Mouse (Mus musculus): ENCODE measurements at regions not wholly inside any gene's neighbourhood (a gene's known extent, or its start where the extent isn't known, plus 50 kb on each side); places are given as distances from the start of the nearest gene placed in this dataset.
A peak's percentile ranks its signal among the peaks of the same experiment; 100 is the strongest.

GRCm38 (mm10) chr2:53276435-53276834 is 84.9 kb downstream of the Arl6ip6 start:
- no peak for TF ChIP-seq POU5F1 (IDR thresholded peaks at IDR 0.05; ENCODE audit: borderline replicate concordance, low read length)
- no peak for TF ChIP-seq NANOG (IDR thresholded peaks at IDR 0.05; ENCODE audit: borderline replicate concordance, low read length)
- TF ChIP-seq CTCF (conservative IDR thresholded peaks at IDR 0.05; ENCODE audit: low read length), result no peak
- no peaks in the 10 kb centered on the region for H3K36me3 ChIP-seq (ENCODE audit: insufficient read depth, low read length)
- no peaks in the 10 kb centered on the region for H3K9me3 ChIP-seq (ENCODE audit: low read length)
- no peaks in the 10 kb centered on the region for H3K4me1 ChIP-seq (replicated peaks; ENCODE audit: low read depth, low read length)
- no peak overlapping the region for H3K4me3 ChIP-seq (replicated peaks; ENCODE audit: low read length)
- H3K27me3 ChIP-seq (ENCODE audit: insufficient read depth, low read length), result no peaks in the 10 kb centered on the region

- Histone ChIP-seq H3K4me1 (replicated peaks; ENCODE audit: low read depth, low read length) (no peaks in the 10 kb centered on the region), H3K4me3 (replicated peaks; ENCODE audit: low read length) (no peak overlapping the region), H3K36me3 (ENCODE audit: insufficient read depth, low read length) (no peaks in the 10 kb centered on the region), H3K9me3 (ENCODE audit: low read length) (no peaks in the 10 kb centered on the region), H3K27me3 (ENCODE audit: insufficient read depth, low read length) (no peaks in the 10 kb centered on the region)
- TF ChIP-seq CTCF (conservative IDR thresholded peaks at IDR 0.05; ENCODE audit: low read length) (no peak), NANOG (IDR thresholded peaks at IDR 0.05; ENCODE audit: borderline replicate concordance, low read length) (no peak), POU5F1 (IDR thresholded peaks at IDR 0.05; ENCODE audit: borderline replicate concordance, low read length) (no peak)
Measured at GRCm38 (mm10) chr2:53301712-53302423, 110.3 kb downstream of the Arl6ip6 start.

GRCm38 (mm10) chr2:53330680-53331079 is 139.2 kb downstream of the Arl6ip6 start:
- TF ChIP-seq CTCF (conservative IDR thresholded peaks at IDR 0.05; ENCODE audit: low read length) (peak; percentile 24), NANOG (IDR thresholded peaks at IDR 0.05; ENCODE audit: borderline replicate concordance, low read length) (no peak), POU5F1 (IDR thresholded peaks at IDR 0.05; ENCODE audit: borderline replicate concordance, low read length) (no peak)
- no peaks in the 10 kb centered on the region for H3K36me3 ChIP-seq (ENCODE audit: insufficient read depth, low read length)
- H3K9me3 ChIP-seq (ENCODE audit: low read length), result peaks cover 19% of the 10 kb centered on the region
- no peak overlapping the region for H3K4me3 ChIP-seq (replicated peaks; ENCODE audit: low read length)
- no peaks in the 10 kb centered on the region for H3K4me1 ChIP-seq (replicated peaks; ENCODE audit: low read depth, low read length)
- no peaks in the 10 kb centered on the region for H3K27me3 ChIP-seq (ENCODE audit: insufficient read depth, low read length)

DNA sequence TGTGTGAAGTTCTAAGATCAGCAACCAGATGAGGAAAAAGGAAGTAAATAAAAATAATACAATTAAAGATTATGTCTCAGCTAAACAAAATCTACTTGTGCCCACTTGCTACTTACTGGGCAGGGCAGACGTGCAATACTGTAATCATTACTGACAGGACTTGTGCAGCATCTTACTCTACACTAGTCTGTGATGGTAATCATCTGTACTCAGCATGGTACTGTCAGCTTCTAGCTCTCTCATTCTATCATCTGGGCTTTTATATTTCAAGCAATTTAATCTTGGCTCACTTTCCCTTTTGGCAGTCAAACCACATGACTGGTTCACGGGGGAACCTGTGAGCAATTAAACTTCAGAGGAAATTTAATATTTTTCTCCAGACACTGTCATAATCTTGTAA is 167.5 kb downstream of the Arl6ip6 start:
- TF ChIP-seq CTCF (conservative IDR thresholded peaks at IDR 0.05; ENCODE audit: low read length), result no peak
- no peak for TF ChIP-seq NANOG (IDR thresholded peaks at IDR 0.05; ENCODE audit: borderline replicate concordance, low read length)
- TF ChIP-seq POU5F1 (IDR thresholded peaks at IDR 0.05; ENCODE audit: borderline replicate concordance, low read length), result no peak
- no peak overlapping the region for H3K4me3 ChIP-seq (replicated peaks; ENCODE audit: low read length)
- H3K4me1 ChIP-seq (replicated peaks; ENCODE audit: low read depth, low read length), result no peaks in the 10 kb centered on the region
- H3K9me3 ChIP-seq (ENCODE audit: low read length), result no peaks in the 10 kb centered on the region
- no peaks in the 10 kb centered on the region for H3K27me3 ChIP-seq (ENCODE audit: insufficient read depth, low read length)
- H3K36me3 ChIP-seq (ENCODE audit: insufficient read depth, low read length), result no peaks in the 10 kb centered on the region

DNA sequence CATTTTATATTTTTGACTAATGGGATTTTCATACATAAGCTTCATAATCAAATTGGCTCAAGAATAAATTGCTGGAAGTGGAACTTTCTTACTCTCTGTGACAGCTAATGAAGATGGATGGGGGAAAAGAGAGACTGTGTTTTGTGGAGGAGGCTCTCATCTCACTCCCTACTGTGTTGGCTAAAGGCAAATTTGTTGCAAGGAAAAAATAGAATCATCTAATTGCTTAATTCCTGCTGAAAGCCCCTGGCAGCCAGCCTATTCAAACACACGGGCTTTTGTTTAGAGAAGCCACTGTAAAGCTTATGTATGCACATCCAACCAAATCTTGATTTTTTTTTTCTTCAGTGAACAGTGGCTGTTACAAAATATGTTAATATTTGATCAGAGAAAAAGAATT is 190.8 kb downstream of the Arl6ip6 start:
- no peaks in the 10 kb centered on the region for H3K27me3 ChIP-seq (ENCODE audit: insufficient read depth, low read length)

DNA sequence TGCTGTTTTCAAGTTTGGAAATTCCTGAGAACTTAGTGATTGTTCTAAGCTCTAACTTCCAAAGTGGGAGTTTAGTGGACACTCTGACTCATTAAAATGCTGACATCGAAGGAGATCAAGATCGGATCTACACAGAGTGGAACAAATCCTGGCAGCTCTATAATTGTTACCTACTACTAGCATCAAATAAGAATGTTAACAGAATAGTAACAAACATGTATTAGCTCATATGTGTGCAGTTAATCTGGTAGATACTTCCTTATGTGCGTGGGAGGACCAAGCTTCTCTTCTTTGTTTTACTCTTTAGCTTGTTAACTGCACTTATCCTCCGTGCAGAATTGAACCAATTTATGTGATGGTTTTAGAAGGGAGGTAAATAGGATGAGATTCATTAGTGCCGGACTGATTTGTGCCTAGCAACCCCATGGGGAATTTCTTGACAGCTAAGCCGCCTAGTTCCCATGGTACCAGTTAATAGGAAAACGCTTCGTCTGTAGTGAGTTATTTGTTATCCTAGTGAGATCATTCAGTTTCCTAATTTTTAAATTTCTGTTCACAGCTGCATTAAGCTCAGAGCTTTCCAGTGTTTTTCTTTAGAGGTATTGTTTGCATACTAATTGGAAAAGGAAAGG is 193.1 kb downstream of the Arl6ip6 start:
- no peaks in the 10 kb centered on the region for H3K9me3 ChIP-seq (ENCODE audit: low read length)
- TF ChIP-seq CTCF (conservative IDR thresholded peaks at IDR 0.05; ENCODE audit: low read length) (no peak), NANOG (IDR thresholded peaks at IDR 0.05; ENCODE audit: borderline replicate concordance, low read length) (no peak), POU5F1 (IDR thresholded peaks at IDR 0.05; ENCODE audit: borderline replicate concordance, low read length) (no peak)
- no peak overlapping the region for H3K4me3 ChIP-seq (replicated peaks; ENCODE audit: low read length)
- no peaks in the 10 kb centered on the region for H3K4me1 ChIP-seq (replicated peaks; ENCODE audit: low read depth, low read length)
- H3K27me3 ChIP-seq (ENCODE audit: insufficient read depth, low read length), result no peaks in the 10 kb centered on the region
- no peaks in the 10 kb centered on the region for H3K36me3 ChIP-seq (ENCODE audit: insufficient read depth, low read length)

More for the DNA sequence above, 190.8 kb downstream of the Arl6ip6 start:
- no peaks in the 10 kb centered on the region for H3K36me3 ChIP-seq (ENCODE audit: insufficient read depth, low read length)
- H3K4me3 ChIP-seq (replicated peaks; ENCODE audit: low read length), result no peak overlapping the region
- no peaks in the 10 kb centered on the region for H3K4me1 ChIP-seq (replicated peaks; ENCODE audit: low read depth, low read length)
- no peaks in the 10 kb centered on the region for H3K9me3 ChIP-seq (ENCODE audit: low read length)
- no peak for TF ChIP-seq POU5F1 (IDR thresholded peaks at IDR 0.05; ENCODE audit: borderline replicate concordance, low read length)

DNA sequence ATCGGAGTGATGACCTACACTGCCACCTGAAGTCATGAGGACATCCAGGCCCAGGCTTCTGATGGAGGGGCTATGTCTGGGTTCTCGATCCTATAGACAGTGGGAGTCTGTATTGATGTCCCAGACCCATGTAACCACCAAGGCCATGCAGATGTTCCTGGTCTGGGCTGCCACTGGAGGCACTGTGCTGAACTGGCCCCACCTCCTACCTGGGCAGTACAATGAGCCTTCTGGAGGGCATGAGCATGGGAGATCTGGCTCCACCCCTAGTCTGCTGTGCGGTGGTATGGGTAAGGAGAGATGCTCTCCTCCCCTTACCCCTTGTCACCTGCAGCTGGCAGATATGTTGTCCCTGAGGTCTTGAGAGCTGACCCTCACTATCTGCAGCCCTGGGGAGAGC is 197.1 kb downstream of the Arl6ip6 start:
- no peaks in the 10 kb centered on the region for H3K4me1 ChIP-seq (replicated peaks; ENCODE audit: low read depth, low read length)
- no peaks in the 10 kb centered on the region for H3K36me3 ChIP-seq (ENCODE audit: insufficient read depth, low read length)
- H3K4me3 ChIP-seq (replicated peaks; ENCODE audit: low read length), result no peak overlapping the region
- no peaks in the 10 kb centered on the region for H3K27me3 ChIP-seq (ENCODE audit: insufficient read depth, low read length)
- no peaks in the 10 kb centered on the region for H3K9me3 ChIP-seq (ENCODE audit: low read length)
- no peak for TF ChIP-seq CTCF (conservative IDR thresholded peaks at IDR 0.05; ENCODE audit: low read length)
- no peak for TF ChIP-seq POU5F1 (IDR thresholded peaks at IDR 0.05; ENCODE audit: borderline replicate concordance, low read length)
- no peak for TF ChIP-seq NANOG (IDR thresholded peaks at IDR 0.05; ENCODE audit: borderline replicate concordance, low read length)

DNA sequence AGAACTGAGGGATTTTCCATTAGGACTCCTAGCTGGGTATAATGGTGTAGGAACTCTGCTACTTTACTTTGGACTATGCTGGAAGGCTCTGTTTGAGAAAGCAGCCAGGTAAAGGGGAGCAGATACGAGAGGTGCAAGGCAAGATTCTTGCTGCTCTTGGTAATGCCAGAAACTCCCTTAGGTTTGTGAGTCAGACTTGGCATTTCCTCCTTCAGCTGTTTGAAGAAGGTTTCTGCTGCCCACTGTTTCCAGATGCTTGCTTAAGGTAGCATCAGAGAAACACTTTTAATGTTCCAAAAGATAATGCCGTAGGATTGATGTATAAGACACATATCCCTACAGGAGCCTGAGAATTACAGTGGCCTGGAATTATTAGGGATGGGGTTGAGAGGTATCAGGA is 222.9 kb downstream of the Arl6ip6 start:
- Histone ChIP-seq H3K4me3 (replicated peaks; ENCODE audit: low read length) (no peak overlapping the region), H3K9me3 (ENCODE audit: low read length) (no peaks in the 10 kb centered on the region), H3K36me3 (ENCODE audit: insufficient read depth, low read length) (no peaks in the 10 kb centered on the region), H3K27me3 (ENCODE audit: insufficient read depth, low read length) (no peaks in the 10 kb centered on the region), H3K4me1 (replicated peaks; ENCODE audit: low read depth, low read length) (no peaks in the 10 kb centered on the region)
- TF ChIP-seq POU5F1 (IDR thresholded peaks at IDR 0.05; ENCODE audit: borderline replicate concordance, low read length) (no peak), CTCF (conservative IDR thresholded peaks at IDR 0.05; ENCODE audit: low read length) (no peak), NANOG (IDR thresholded peaks at IDR 0.05; ENCODE audit: borderline replicate concordance, low read length) (no peak)
